Mouse (Mus musculus) heart, postnatal 10 days (tissue): ENCODE data around the gene AI413582. TPM values are rescaled to one million over a fixed set of nuclear protein-coding genes. Genes with fewer than 3 reads are reported as not detected.

Experiments
- DNase-seq, 2 experiments: peaks; one replicate each; pipeline ENCODE4 v3.0.0; 2021
- intact Hi-C: fragments of 180-260 bp; cut with DNase I; formaldehyde crosslinking; loops from one replicate; pipeline ENCODE4 v1.15.1; 2025
- total RNA-seq, 2 experiments: library from RNA; stranded (reverse); gene quantifications; 2 replicates each; pipeline ENCODE4 v1.2.3; 2021

AI413582 gene
- total RNA-seq, 2 experiments from 2014 or later, result 10.2 to 11.2 TPM

DNA sequence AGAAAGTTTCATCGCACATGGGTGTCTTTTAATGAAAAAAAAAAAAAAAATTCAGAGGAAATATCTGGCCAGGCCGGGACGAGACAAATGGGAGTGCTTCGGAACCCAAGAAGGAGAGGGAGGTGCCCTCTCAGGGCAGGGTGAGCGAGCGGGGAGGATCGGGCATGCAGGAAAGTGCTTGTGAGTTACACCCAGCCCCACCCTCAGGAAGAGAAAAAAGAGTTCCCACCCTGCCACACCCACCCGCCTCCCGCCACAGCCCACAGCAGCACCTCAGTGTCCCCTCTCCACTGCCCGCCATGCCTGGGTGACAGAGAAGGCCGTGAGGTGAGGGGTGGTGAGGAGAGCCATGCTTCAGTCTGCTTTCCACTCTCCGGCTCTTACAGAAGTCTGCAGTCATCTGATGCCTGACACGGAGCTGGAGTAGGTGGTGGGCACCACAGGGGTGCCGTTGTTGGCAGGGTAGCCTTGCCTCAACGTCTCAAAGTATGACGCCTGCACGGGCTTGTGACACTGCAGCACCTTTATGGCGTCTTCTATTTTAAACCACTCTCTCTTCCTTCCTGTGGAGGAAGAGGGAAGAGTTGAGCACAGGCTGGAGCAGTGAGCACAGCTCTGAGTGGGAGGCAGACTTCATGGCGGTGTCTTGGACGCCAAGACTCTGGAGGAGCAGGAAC is 15.0 kb upstream of the AI413582 start:
- intact Hi-C loops, result no loop called here
- no peak for DNase-seq

- DNase-seq, result no peak
- intact Hi-C loops, result no loop called here
These were observed 14.3 kb upstream of the AI413582 start for GRCm38 (mm10) chr17:27579816-27580215.

DNA sequence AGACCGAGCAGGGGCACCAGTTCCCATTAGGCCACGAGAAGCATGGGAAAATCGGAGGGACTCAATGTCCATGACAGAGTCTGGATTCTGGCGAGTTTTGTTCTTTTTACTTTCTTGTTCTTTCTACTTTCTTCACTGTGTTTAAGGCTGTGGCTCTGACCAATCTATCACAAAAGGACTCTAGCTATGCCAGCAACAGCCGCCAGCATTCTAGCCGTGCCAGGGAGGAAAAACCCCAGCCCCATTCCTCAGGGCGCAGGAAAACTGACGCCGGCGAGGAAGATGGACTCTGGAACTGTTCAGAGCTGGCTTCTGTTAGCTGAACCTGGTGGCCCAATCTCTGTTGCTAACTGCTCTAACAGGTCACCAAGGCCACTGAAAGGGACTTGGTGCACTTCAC is 12.9 kb upstream of the AI413582 start:
- intact Hi-C loops, result no loop called here
- no peak for DNase-seq

DNA sequence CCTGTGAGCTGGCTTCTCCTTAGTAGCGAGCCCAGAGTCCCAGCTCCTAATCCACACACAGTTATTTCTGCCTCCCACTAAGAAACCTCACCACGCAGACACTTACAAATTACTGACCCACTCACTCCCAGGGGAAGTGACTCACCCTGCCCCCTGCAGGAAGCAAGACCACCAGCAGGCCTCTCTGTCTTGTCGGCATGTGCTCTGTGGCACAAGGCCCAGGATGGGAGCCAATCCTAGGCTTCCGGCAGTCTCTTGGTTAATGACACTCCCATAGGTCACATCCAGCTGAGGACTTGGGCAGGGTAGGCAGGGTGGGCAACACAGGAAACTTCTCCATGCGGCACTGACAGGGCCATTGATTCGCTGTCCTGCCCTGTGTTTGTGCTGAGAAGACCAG is 11.9 kb upstream of the AI413582 start:
- intact Hi-C loops, result no loop called here
- peak in 1 of 2 experiments; percentile 50 for DNase-seq

- no peak for DNase-seq
- intact Hi-C loops, result no loop called here
These were observed 10.5 kb upstream of the AI413582 start for GRCm38 (mm10) chr17:27576056-27576455.

- DNase-seq, result peak in 1 of 2 experiments; percentile 39
- intact Hi-C loops, result no loop called here
These were observed 9.7 kb upstream of the AI413582 start for GRCm38 (mm10) chr17:27575116-27575776.

DNA sequence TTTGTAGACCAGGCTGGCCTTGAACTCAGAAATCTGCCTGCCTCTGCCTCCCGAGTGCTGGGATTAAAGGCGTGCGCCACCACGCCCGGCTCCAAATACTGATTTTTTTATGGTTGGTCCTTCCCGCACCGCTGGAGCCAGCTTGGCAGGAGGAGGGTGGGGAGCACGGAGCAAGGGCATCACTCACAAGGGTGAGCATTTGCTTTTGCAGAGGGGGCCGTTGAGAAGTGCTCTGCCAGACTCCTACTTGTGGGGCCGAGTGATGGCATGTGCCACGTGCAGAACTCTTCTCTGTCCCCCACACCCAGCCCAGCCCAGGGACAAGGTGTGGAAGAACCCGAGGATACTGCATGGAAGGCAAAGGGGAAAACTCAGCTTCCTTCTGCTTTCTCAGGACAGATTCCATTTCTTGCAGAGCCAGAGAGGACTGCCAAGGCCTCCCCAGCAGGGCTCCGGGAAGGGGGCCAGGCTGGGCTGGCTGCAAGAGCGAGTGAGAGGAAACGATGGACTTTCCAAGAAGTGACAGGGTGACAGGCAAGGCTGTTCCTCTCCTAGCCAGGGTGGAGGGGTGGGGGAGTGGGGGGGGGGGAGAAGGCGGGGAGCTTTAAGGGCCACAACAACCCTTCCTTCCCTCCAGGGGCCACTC is 9.0 kb upstream of the AI413582 start:
- DNase-seq, result peak; percentile 86 to 89
- intact Hi-C loops, result no loop called here

GRCm38 (mm10) chr17:27573772-27574320 is 8.3 kb upstream of the AI413582 start:
- DNase-seq, result peak; percentile 43 to 49
- intact Hi-C loops, result no loop called here

GRCm38 (mm10) chr17:27571315-27571714 is 5.8 kb upstream of the AI413582 start:
- DNase-seq, result peak in 1 of 2 experiments; percentile 33
- intact Hi-C loops, result no loop called here

- no peak for DNase-seq
- intact Hi-C loops, result loop anchor here (10.0 kb wide), 1 partner anchor 197 kb away; no protein-coding TSS in a partner anchor
These were observed 2.7 kb upstream of the AI413582 start for GRCm38 (mm10) chr17:27568228-27568627.

DNA sequence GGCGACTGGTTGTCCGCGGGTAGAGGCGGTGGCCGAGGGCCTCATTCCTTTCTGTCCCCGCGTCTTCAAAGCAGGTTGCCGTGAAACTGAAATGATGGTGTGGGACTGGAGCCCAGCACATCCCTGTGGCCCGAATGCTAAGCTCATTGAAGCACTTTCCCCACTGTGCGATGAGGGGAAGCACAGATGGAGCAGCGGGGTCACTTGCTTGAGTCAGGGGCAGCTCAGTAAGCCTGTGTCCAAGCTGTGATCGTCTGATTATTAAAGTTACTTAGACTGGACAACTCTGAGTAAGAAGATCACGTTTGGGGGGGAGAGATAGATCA is 349 bp upstream of the AI413582 start:
- DNase-seq, result no peak
- intact Hi-C loops, result loop anchor here (1.0 to 10.0 kb wide), 4 partner anchors 25 to 199 kb away; no protein-coding TSS in a partner anchor

GRCm38 (mm10) chr17:27564391-27565162 is 979 bp downstream of the AI413582 start:
- DNase-seq, result no peak
- intact Hi-C loops, result loop anchor here (1.0 to 10.0 kb wide), 2 partner anchors 65 to 200 kb away; no protein-coding TSS in a partner anchor

DNA sequence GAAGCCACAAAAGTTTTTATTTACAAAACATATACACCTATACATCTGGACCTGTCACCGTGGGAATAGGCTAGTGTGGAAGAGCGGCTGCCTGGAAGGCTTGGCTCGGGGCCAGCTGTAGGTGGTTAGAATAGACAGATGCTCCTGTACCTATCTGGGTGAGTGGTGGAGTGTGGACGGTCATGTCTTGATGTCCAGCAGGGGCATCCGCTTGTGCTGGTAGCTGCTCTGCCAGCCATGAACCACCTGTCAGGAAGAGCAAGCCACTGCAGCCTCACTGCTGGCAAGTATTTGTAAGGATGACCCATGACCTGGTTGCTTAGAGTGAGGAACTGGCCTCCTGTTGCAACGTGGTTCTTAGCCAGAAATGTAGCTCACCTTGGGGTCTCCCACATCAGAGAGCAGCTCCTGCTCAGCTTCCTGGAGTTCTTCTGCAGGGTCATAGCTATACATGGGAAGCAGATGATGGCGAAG is 1.7 kb downstream of the AI413582 start:
- intact Hi-C loops, result loop anchor here (10.0 kb wide), 1 partner anchor 201 kb away; no protein-coding TSS in a partner anchor
- DNase-seq, result no peak

- DNase-seq, result peak in 1 of 2 experiments; percentile 40
- intact Hi-C loops, result loop anchor here (10.0 kb wide), 1 partner anchor 203 kb away; no protein-coding TSS in a partner anchor
These were observed 3.6 kb downstream of the AI413582 start for GRCm38 (mm10) chr17:27561809-27562526.

DNA sequence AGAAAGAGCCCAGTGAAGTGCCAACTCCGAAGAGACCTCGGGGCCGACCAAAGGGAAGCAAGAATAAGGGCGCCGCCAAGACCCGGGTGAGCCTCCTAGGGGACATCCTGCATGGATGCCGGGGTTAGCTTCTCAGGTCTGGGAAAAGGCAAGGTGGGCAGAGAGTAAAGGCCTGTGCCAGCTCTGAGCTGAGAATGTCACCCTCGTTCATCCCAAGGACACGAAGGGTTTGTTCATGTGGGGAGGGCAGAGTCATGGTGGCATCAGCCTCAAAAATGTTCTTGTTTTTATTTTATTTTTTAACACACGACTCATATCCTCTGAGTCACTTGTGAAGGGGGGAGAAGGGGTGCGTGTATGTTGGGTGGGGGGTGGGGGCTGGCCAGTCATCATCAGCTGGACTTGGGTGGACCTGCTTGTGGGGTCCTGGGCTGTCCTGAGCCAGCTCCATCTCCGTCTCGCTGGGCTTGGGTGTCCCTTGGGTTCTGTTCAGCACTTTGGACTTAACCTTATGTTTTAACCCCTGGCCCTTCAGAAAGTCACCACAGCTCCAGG is 4.6 kb downstream of the AI413582 start:
- no peak for DNase-seq
- intact Hi-C loops, result loop anchor here (10.0 kb wide), 1 partner anchor 204 kb away; no protein-coding TSS in a partner anchor

DNA sequence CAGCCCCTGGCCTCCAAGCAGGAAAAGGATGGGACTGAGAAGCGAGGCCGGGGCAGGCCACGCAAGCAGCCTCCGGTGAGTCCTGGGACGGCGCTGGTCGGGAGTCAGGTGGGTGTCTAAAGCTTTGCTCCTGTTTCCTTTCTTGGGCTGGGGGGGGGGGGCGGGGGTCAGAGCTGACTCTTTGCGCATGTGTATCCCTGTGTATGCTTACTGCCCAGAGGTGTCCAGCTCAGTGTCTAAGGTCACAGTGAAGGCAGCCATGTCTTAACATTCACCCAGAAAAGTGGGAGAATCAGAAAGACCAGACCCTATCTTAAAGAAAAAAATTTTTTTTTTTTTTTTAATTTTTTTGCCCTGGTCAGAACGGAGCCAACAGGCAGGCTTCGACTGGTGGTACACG is 6.0 kb downstream of the AI413582 start:
- no peak for DNase-seq
- intact Hi-C loops, result no loop called here

GRCm38 (mm10) chr17:27558845-27559244 is 6.7 kb downstream of the AI413582 start:
- intact Hi-C loops, result no loop called here
- no peak for DNase-seq

GRCm38 (mm10) chr17:27557927-27558661 is 7.5 kb downstream of the AI413582 start:
- intact Hi-C loops, result no loop called here
- DNase-seq, result no peak
